Mouse (Mus musculus) hindbrain, embryonic 12.5 days (tissue): ENCODE measurements at regions not wholly inside any gene's neighbourhood (a gene's known extent, or its start where the extent isn't known, plus 50 kb on each side); places are given as distances from the start of the nearest gene placed in this dataset.

Experiments
- ATAC-seq: fragments of 200-750 bp; cut with Nextera tagmentation; 2 replicates; pipeline ENCODE4 v1.8.0; 2017; ENCODE audit warnings: moderate TSS enrichment; ENCODE audit not compliant: low FRiP score
- H3K27ac ChIP-seq: fragments of 300-500 bp; sonication (generic); 2 replicates; pipeline ENCODE4 v1.5.1; 2016; ENCODE audit warnings: mild to moderate bottlenecking
- H3K27me3 ChIP-seq: fragments of 300-500 bp; sonication (generic); 2 replicates; pipeline ENCODE4 v1.6.1; 2016; ENCODE audit warnings: mild to moderate bottlenecking
- H3K36me3 ChIP-seq: fragments of 300-500 bp; sonication (generic); 2 replicates; pipeline ENCODE4 v1.6.1; 2016; ENCODE audit warnings: mild to moderate bottlenecking
- H3K4me1 ChIP-seq: fragments of 300-500 bp; sonication (generic); 2 replicates; pipeline ENCODE4 v1.6.1; 2016
- H3K4me2 ChIP-seq: fragments of 300-500 bp; sonication (generic); replicated peaks from 2 replicates; pipeline ENCODE4 v1.6.1; 2016; ENCODE audit warnings: mild to moderate bottlenecking
- H3K4me3 ChIP-seq: fragments of 300-500 bp; sonication (generic); 2 replicates; pipeline ENCODE4 v1.5.1; 2016; ENCODE audit warnings: mild to moderate bottlenecking
- H3K9ac ChIP-seq: fragments of 300-500 bp; sonication (generic); 2 replicates; pipeline ENCODE4 v1.6.1; 2016; ENCODE audit warnings: mild to moderate bottlenecking, moderate library complexity
- H3K9me3 ChIP-seq: fragments of 300-500 bp; sonication (generic); replicated peaks from 2 replicates; pipeline ENCODE4 v1.6.1; 2016; ENCODE audit warnings: mild to moderate bottlenecking
- WGBS: fragments of 180-500 bp; shearing (Covaris S2); methylation state at CpG from one replicate; pipeline ENCODE4 v1.1.7; 2016; 5-methylcytosine and 5-hydroxymethylcytosine counted together

GRCm38 (mm10) chr2:83105070-83105469 lies 161.6 kb downstream of the Fsip2 start:
- 81% methylated on average over 2 of the region's 2 CpGs for WGBS

DNA sequence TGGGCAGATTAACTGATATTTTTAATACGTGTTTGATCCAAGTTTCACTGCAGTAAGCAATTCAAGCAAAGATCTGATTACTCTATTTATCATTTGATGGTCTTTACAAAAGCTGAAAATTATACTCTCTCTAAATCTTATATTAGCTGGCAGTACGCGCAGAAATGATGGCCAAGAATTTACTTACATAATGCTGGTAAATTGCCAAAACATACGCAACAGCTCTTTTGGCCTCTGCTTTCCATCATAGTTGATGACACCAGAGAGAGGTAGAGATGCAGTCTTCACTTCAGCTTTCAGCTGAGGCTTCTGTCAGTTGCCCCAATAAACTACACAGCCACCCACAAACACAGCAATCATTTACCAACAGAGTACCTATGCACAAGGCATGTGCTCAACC lies 182.9 kb downstream of the Fsip2 start:
- no peak overlapping the region for H3K4me2 ChIP-seq
- H3K9me3 ChIP-seq, result 0 out of 2 replicates have a peak, but pooled peaks cover 4% of the 10 kb centered on the region
- 0 out of 2 replicates have a peak, but pooled peaks cover 5% of the 10 kb centered on the region for H3K4me1 ChIP-seq
- ATAC-seq, result no peak
- no peak overlapping the region for H3K4me3 ChIP-seq
- no peak overlapping the region for H3K9ac ChIP-seq
- WGBS, result 90% methylated on average over 4 of the region's 4 CpGs
- no peaks in the 10 kb centered on the region for H3K27me3 ChIP-seq
- no peaks in the 10 kb centered on the region for H3K36me3 ChIP-seq
- no peak overlapping the region for H3K27ac ChIP-seq

More at GRCm38 (mm10) chr2:83105070-83105469, 161.6 kb downstream of the Fsip2 start:
- Histone ChIP-seq H3K4me1 (no peaks in the 10 kb centered on the region), H3K36me3 (no peaks in the 10 kb centered on the region), H3K9me3 (no peaks in the 10 kb centered on the region), H3K4me2 (no peak overlapping the region), H3K9ac (no peak overlapping the region), H3K27ac (no peak overlapping the region), H3K27me3 (no peaks in the 10 kb centered on the region), H3K4me3 (no peak overlapping the region)
- ATAC-seq, result no peak

DNA sequence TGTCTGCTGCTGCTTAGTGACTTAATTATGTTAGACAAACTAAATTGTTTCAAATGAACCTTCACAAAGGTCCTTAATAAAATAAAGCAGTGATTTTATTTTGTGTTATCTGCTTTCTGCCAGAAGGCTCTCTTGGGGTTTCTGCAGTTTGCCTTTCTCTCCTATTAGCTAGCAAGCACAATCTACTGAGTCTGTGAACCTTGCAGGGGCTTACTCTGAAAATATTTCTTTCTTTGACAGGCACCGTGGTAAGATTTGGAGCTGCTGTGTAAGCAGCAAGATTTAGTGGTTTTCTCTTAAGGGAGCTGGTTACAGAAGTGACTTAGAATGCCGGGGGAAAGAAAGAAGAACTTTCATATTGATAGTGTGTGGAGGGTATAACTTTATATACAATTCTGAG lies 187.3 kb downstream of the Fsip2 start:
- Histone ChIP-seq H3K27ac (no peak overlapping the region), H3K4me2 (no peak overlapping the region), H3K9me3 (no peaks in the 10 kb centered on the region), H3K9ac (no peak overlapping the region), H3K36me3 (no peaks in the 10 kb centered on the region), H3K4me1 (peaks cover 8% of the 10 kb centered on the region; the same call in 1 of the 2 replicates), H3K4me3 (no peak overlapping the region), H3K27me3 (no peaks in the 10 kb centered on the region)
- WGBS, result 55% methylated on average over 2 of the region's 2 CpGs
- peak; percentile 37; the same call in 1 of the 2 replicates for ATAC-seq

- peak; percentile 73 for ATAC-seq
- no peaks in the 10 kb centered on the region for H3K27me3 ChIP-seq
- H3K4me3 ChIP-seq, result no peak overlapping the region
- H3K4me2 ChIP-seq, result no peak overlapping the region
- no peaks in the 10 kb centered on the region for H3K9me3 ChIP-seq
- H3K36me3 ChIP-seq, result no peaks in the 10 kb centered on the region
- 29% methylated on average over 4 of the region's 4 CpGs for WGBS
- H3K9ac ChIP-seq, result no peak overlapping the region
- peak overlapping the region; percentile 7; the same call in 1 of the 2 replicates for H3K27ac ChIP-seq
- peaks cover 8% of the 10 kb centered on the region; the same call in 1 of the 2 replicates for H3K4me1 ChIP-seq
Measured at GRCm38 (mm10) chr2:83131285-83131852, 187.9 kb downstream of the Fsip2 start.

- ATAC-seq, result 0 out of 2 replicates have a peak, but pooled peaks have one; percentile 48
- H3K9ac ChIP-seq, result no peak overlapping the region
Measured at GRCm38 (mm10) chr2:83165853-83166252, 222.4 kb downstream of the Fsip2 start.

More at GRCm38 (mm10) chr2:83165853-83166252, 222.4 kb downstream of the Fsip2 start:
- no peaks in the 10 kb centered on the region for H3K9me3 ChIP-seq
- H3K36me3 ChIP-seq, result no peaks in the 10 kb centered on the region
- H3K27me3 ChIP-seq, result no peaks in the 10 kb centered on the region
- WGBS, result 32% methylated on average over 4 of the region's 4 CpGs
- H3K4me2 ChIP-seq, result no peak overlapping the region
- H3K4me3 ChIP-seq, result no peak overlapping the region
- H3K4me1 ChIP-seq, result no peaks in the 10 kb centered on the region
- no peak overlapping the region for H3K27ac ChIP-seq
